Mouse (Mus musculus): ENCODE data around the gene Galnt13.

DNA sequence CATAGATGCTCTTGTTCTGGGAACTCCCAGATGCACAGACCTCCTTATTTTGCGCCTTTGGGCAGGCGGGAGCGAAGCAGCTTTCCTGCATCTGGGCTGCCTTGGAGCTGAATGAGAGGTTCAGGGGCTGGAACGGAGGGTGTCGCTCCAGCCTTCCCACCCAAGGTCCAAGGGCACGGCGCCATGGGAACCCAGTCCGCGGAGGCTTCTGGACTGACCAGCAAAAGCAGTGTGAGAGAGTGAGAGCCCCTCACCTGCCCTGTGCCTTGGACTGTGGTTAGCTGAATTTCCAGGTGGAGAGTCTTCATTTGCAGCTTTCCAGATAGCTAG, 1.3 kb downstream of the Galnt13 start:
- TF ChIP-seq CTCF (conservative IDR thresholded peaks at IDR 0.05 in 1 of 2, IDR thresholded peaks at IDR 0.05 in 1 of 2; ENCODE audit: low read depth in 2 of 2, low read length in 2 of 2) (no peak), EP300 (IDR thresholded peaks at IDR 0.05; ENCODE audit: low read length) (no peak), USF1 (IDR thresholded peaks at IDR 0.05; ENCODE audit: low read depth, low read length) (no peak), GABPA (IDR thresholded peaks at IDR 0.05; ENCODE audit: insufficient replicate concordance, low read depth, low read length) (no peak)

Data from CH12.LX (cell line).